Mouse (Mus musculus): ENCODE results near the gene Mmp8. TPM values are rescaled to one million over a fixed set of nuclear protein-coding genes. Genes with fewer than 3 reads are reported as not detected.
A peak's percentile ranks its signal among the peaks of the same experiment; 100 is the strongest.

Gene Mmp8
- polyA plus RNA-seq, 1 experiment from 2014 or later: 1.8 TPM

DNA sequence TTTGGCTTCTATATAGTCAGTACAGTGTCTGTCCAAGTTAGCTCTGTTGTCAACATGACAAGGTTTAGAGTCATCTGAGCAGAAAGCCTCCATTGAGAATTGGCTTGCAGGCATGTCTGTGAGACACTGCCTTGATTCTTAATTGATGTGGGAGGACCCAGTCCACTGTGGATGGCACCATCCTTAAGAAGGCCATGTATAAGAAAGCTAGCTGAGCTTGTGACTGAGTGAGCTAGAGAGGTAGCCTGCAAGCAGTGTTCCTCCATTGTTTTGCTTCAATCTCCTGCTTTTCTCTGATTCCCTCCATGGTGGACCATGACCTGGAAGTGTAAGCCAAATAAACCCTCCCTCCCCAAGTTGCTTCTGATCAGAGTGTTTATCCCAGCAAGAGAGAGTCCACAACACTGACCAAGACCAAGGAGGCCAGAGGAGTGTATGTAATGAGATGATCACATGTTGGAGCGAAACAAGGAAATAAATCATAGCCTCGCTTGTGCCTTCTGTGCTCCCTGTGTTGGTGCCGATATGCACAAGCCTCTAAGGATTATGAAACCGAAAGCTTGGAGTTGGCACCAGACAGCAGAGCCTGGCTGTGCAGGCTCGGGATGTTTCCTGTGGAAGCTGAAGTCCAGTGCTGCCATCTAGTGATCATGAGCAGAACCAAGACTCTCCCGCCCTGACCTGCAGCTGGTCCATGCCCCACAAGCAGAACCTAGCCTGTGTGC is 36.7 kb downstream of the Mmp8 start:
- 13% methylated on average over 6 of the region's 6 CpGs for WGBS (ENCODE audit: insufficient replicate concordance)
- ATAC-seq (ENCODE audit: low read depth): peak; percentile 89
- H3K4me1 ChIP-seq (replicated peaks): peaks cover 7% of the 10 kb centered on the region; the same call in 1 of the 2 replicates
- H3K9me3 ChIP-seq (replicated peaks): no peaks in the 10 kb centered on the region
- H3K27me3 ChIP-seq: no peaks in the 10 kb centered on the region
- H3K27ac ChIP-seq: no peak overlapping the region
- 0 out of 2 replicates have a peak overlapping the region, but pooled peaks have one; percentile 10 for H3K9ac ChIP-seq
- H3K36me3 ChIP-seq: no peaks in the 10 kb centered on the region
- DNase-seq: peak; percentile 27
- H3K4me3 ChIP-seq (replicated peaks): peak overlapping the region; percentile 26
- peak overlapping the region; percentile 33 for H3K4me2 ChIP-seq

GRCm38 (mm10) chr9:7602982-7603742 is 44.9 kb downstream of the Mmp8 start:
- H3K4me3 ChIP-seq (replicated peaks): no peak overlapping the region
- no peak overlapping the region for H3K27ac ChIP-seq
- ATAC-seq (ENCODE audit: low read depth): no peak
- peak; percentile 17 for DNase-seq
- 0 out of 2 replicates have a peak, but pooled peaks cover 4% of the 10 kb centered on the region for H3K4me1 ChIP-seq (replicated peaks)
- WGBS (ENCODE audit: insufficient replicate concordance): 0% methylated on average over 3 of the region's 3 CpGs
- no peak overlapping the region for H3K9ac ChIP-seq
- H3K9me3 ChIP-seq (replicated peaks): no peaks in the 10 kb centered on the region
- no peaks in the 10 kb centered on the region for H3K36me3 ChIP-seq
- H3K27me3 ChIP-seq: no peaks in the 10 kb centered on the region; the same call in 1 of the 2 replicates
- no peak overlapping the region for H3K4me2 ChIP-seq

- no peak overlapping the region for H3K4me3 ChIP-seq (replicated peaks)
- H3K9me3 ChIP-seq (replicated peaks): no peaks in the 10 kb centered on the region
- no peak overlapping the region for H3K9ac ChIP-seq
- H3K27me3 ChIP-seq: no peaks in the 10 kb centered on the region; the same call in 1 of the 2 replicates
- 57% methylated on average over 6 of the region's 6 CpGs for WGBS (ENCODE audit: insufficient replicate concordance)
- H3K27ac ChIP-seq: no peak overlapping the region
- DNase-seq (no peak), ATAC-seq (ENCODE audit: low read depth) (no peak)
- 0 out of 2 replicates have a peak, but pooled peaks cover under 1% of the 10 kb centered on the region for H3K4me1 ChIP-seq (replicated peaks)
- no peaks in the 10 kb centered on the region for H3K36me3 ChIP-seq
- H3K4me2 ChIP-seq: no peak overlapping the region
Measured at GRCm38 (mm10) chr9:7604005-7604404, 45.7 kb downstream of the Mmp8 start.

GRCm38 (mm10) chr9:7605638-7606037 is 47.4 kb downstream of the Mmp8 start:
- 74% methylated on average over 12 of the region's 12 CpGs for WGBS (ENCODE audit: insufficient replicate concordance)
- ATAC-seq (ENCODE audit: low read depth) (no peak), DNase-seq (no peak)
- no peak overlapping the region for H3K27ac ChIP-seq
- H3K4me2 ChIP-seq: no peak overlapping the region
- H3K4me3 ChIP-seq (replicated peaks): no peak overlapping the region
- H3K4me1 ChIP-seq (replicated peaks): no peaks in the 10 kb centered on the region
- no peaks in the 10 kb centered on the region; the same call in 1 of the 2 replicates for H3K9me3 ChIP-seq (replicated peaks)
- no peaks in the 10 kb centered on the region for H3K36me3 ChIP-seq
- no peaks in the 10 kb centered on the region; the same call in 1 of the 2 replicates for H3K27me3 ChIP-seq
- no peak overlapping the region for H3K9ac ChIP-seq

Other genes with a start within 250 kb of the Mmp8 start
- 0.05 TPM in 1 of 2 replicates, not detected in the other for gene Mmp12, start 214.1 kb upstream of the Mmp8 start, polyA plus RNA-seq (2015; fragmentation: Nextera tagmentation; extraction: Ambion mirVana)
- gene Mmp1b, start 170.4 kb upstream of the Mmp8 start, polyA plus RNA-seq (2015; fragmentation: Nextera tagmentation; extraction: Ambion mirVana): not detected in 2 replicates
- gene Mmp3, start 112.6 kb upstream of the Mmp8 start, polyA plus RNA-seq (2015; fragmentation: Nextera tagmentation; extraction: Ambion mirVana): not detected in 2 replicates
- gene Mmp10, start 56.1 kb upstream of the Mmp8 start, polyA plus RNA-seq (2015; fragmentation: Nextera tagmentation; extraction: Ambion mirVana): not detected in 2 replicates
- gene Mmp27, start 12.9 kb downstream of the Mmp8 start, polyA plus RNA-seq (2015; fragmentation: Nextera tagmentation; extraction: Ambion mirVana): 0.09 and 0.19 TPM in 2 replicates
- not detected in 2 replicates for gene Mmp20, start 69.8 kb downstream of the Mmp8 start, polyA plus RNA-seq (2015; fragmentation: Nextera tagmentation; extraction: Ambion mirVana)
- gene Mmp7, start 133.6 kb downstream of the Mmp8 start, polyA plus RNA-seq (2015; fragmentation: Nextera tagmentation; extraction: Ambion mirVana): not detected in 2 replicates
- 39.1 and 53.4 TPM in 2 replicates for gene Tmem123, start 205.6 kb downstream of the Mmp8 start, polyA plus RNA-seq (2015; fragmentation: Nextera tagmentation; extraction: Ambion mirVana)

All from liver, embryonic 13.5 days (tissue).